Mouse (Mus musculus): ENCODE results near the gene Slc25a16.

The Slc25a16 gene

DNA sequence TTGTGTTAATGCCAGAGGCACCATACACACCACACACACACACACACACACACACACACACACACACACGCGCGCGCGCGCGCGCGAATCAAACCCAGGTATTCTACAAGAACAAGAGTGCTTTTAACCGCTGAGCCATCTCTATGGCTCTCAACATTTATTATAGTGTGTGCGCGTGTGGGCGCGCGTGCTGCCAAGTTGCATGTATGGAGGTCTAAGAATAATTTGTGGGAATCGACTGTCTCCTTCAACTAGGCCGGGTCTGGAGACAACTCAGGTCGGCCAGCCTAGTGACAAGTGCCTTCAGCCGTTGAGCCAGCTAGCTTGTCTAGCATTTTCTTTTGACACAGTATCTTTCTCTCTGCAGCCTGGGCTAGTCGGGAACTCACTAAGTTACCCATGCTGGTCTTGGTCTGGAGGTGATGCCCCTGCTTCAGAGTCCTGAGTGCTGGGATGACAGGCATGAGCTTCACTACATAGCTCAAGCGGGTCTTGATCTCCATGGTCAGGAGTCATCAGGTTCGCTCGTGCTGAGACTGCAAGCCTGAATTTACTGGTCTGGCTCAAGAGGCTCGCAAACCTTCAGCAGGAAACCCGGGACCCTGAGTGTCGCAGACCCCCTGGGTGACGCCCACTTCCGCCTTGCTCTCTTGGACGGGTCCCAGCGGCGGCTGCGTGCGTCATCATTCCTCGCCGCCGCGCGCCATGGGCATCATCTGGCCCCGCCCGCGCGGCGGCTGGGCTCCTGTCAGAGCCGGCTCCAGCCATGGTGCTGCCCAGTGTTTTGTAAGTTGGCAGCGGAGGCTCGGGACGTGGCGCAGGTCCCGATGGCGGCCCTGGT is at the start of gene Slc25a16:
Slc25a16 (plus strand) TSS at position 709 of the 841 bp plus-strand sequence.
- in situ Hi-C loops (cut with MboI; ENCODE audit: low pct_unique_long_range_greater_than_20kb in 1 of 2, low sequenced_read_pairs in 2 of 2, unreplicated experiment in 1 of 2), result no loop called here

DNA sequence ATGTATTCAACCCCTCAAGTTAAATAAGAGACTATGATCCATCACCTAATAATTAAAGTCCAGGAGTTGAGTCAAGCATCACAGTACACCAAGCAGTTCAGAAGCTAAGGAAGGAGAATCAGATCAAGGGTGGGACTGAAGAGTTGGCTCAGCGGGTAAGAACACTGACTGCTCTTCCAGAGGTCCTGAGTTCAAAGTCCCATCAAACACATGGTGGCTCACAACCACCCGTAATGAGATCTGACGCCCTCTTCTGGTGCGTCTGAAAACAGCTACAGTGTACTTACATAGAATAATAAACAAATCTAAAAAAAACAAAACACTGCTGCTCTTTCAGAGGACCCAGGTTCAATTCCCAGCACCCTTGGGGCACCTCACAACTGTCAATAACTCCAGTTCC is 45.6 kb upstream of the Slc25a16 start:
- in situ Hi-C loops (cut with MboI; ENCODE audit: low pct_unique_long_range_greater_than_20kb in 1 of 2, low sequenced_read_pairs in 2 of 2, unreplicated experiment in 1 of 2), result no loop called here

DNA sequence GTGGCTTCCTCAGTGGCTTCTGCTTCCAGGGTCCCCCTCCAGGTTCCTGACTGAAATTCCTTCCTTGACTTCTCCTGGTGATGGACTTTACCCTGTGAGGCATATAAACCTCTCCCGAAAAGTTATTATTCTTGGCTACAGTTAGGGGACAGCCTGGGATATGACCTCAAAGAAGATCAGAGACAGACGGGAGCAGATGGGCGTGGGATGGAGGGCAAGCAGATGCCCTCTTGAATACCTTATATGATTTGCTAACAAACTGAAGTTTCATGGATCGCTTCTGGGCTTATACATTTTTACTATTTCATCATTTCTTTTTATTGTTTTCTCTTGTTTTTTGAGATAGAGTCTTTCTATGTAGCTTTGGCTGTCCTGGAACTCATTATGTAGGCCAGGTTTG is 44.9 kb upstream of the Slc25a16 start:
- in situ Hi-C loops (cut with MboI; ENCODE audit: low pct_unique_long_range_greater_than_20kb in 1 of 2, low sequenced_read_pairs in 2 of 2, unreplicated experiment in 1 of 2), result no loop called here

DNA sequence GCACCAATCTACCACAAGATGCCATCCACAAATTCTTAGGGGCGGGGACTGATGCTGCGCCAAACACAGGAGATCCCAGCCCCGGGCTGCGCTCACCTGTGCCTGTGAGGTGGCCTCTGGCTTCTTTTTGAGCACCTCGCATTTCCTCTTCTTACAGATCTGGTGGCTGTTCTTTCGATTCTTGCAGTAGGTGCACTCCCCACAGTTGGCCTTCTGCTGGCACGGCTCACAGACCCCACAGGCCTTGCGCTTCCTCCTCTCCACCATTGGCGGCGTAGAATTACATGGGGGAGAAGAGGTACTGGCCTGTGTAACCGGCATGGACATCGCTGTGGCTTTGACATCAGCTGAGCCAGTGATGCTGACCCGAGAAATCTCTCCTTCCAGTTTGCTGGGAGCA is 42.4 kb upstream of the Slc25a16 start:
- in situ Hi-C loops (cut with MboI; ENCODE audit: low pct_unique_long_range_greater_than_20kb in 1 of 2, low sequenced_read_pairs in 2 of 2, unreplicated experiment in 1 of 2), result no loop called here

DNA sequence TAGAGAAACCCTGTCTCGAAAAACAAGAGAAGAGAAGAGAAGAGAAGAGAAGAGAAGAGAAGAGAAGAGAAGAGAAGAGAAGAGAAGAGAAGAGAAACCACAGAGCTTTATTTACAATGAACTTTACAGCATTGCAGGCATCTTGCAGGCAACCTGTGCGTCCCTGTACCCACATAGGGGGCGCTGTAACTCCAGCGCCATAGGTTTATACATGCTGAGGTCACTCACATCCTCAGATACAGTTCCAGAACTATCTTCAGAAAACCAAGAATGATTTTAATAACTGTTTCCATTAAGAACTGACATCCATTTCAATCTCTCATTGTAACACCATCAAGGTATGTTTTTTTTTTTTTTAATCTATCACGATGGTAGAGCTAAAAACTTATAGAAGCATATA is 39.2 kb upstream of the Slc25a16 start:
- in situ Hi-C loops (cut with MboI; ENCODE audit: low pct_unique_long_range_greater_than_20kb in 1 of 2, low sequenced_read_pairs in 2 of 2, unreplicated experiment in 1 of 2), result no loop called here

DNA sequence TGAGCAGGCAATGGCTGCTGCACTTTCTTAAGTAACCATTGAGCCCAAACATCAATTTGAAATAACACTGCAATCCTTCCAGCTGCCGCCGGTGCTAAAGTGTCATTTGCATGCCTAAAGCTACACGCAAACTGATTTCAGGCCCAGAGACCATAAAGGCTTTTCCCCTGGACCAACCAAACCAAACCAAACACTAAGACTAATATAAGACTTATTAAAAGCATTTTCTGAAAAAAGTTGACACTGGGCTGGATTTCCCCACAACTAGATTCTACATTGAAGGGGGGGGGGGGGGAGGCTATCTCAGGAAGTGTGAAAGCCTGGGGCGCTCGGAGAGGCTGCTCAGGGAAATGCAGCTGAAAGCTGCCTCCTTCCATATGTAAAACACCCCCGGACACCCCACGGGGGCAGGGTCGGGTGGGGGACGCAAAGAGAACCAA is 36.5 kb upstream of the Slc25a16 start:
- in situ Hi-C loops (cut with MboI; ENCODE audit: low pct_unique_long_range_greater_than_20kb in 1 of 2, low sequenced_read_pairs in 2 of 2, unreplicated experiment in 1 of 2), result no loop called here

DNA sequence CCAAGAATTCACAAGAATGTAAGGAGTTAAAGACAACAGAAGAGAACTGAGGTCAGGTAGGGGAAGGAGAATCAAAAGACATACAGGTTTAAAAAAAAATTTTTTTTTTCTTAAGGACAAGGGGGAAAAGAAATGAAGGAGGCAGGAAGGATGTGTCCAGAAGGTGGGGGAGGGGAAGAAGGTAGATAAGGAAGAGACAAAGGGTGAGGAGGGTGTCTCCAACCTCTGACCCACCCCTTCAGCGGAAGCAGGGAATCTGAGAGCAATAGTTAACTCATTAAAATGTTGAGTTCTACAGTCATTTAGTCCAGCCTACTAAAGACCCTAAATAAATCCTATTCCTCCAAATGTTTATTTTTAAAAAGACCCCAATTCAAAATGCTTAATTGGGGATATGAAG is 35.9 kb upstream of the Slc25a16 start:
- in situ Hi-C loops (cut with MboI; ENCODE audit: low pct_unique_long_range_greater_than_20kb in 1 of 2, low sequenced_read_pairs in 2 of 2, unreplicated experiment in 1 of 2), result no loop called here

DNA sequence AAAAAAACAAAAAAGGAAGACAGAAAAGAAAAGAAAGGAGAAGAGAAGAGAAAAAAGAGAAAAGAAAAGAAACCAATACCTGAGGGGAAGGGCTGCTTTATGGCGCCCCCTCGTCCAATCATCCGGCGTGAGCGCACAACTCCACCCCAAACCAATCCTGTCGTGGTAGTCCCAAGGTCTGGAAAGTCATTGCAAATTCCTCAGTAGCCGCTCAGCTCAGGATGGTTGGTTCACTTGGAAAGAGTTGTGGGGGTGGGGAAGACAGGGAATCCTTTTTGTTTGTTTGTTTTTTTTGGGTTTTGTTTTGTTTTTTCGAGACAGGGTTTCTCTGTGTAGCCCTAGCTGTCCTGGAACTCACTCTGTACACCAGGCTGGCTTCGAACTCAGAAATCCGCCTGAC is 35.0 kb upstream of the Slc25a16 start:
- in situ Hi-C loops (cut with MboI; ENCODE audit: low pct_unique_long_range_greater_than_20kb in 1 of 2, low sequenced_read_pairs in 2 of 2, unreplicated experiment in 1 of 2), result no loop called here

DNA sequence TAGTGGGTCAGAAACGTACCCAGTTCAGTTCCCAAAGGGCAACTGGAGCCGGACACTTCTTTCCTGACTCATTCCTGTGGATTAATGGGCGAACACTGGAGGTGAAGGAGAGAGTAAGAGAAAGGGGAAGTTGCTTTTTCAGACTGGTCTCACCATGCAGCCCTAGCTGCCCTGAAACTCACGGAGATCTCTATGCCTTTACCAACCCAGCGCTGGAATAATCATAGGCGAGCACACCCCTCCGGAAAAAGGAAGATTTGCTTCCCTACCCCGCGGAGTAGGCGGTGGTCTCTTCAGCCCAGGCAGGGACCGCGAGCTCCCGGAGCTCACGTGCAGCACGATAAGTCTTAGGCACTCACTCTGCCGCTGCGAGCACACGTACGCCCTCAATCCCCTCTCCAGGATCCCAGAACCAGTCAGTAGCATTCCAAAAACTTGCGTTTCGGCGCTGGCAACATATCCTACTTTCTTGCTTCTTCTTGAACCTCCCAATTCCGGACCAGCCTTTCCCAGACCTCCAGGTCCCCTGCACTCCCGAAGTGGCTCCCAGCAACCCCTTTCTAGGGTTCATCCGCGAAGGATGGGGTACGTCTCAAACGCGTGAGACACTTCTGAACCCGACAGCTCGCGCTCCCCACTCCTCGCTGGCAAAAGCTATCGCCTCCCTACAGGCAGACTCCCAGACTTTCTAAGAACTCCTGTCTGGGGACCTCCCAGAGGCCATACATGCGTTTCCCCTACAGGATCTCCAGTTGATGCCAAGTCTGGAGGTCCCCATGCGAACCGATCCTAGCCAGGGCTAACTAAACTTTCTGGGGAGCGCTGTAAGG is 34.2 kb upstream of the Slc25a16 start:
- in situ Hi-C loops (cut with MboI; ENCODE audit: low pct_unique_long_range_greater_than_20kb in 1 of 2, low sequenced_read_pairs in 2 of 2, unreplicated experiment in 1 of 2), result no loop called here

DNA sequence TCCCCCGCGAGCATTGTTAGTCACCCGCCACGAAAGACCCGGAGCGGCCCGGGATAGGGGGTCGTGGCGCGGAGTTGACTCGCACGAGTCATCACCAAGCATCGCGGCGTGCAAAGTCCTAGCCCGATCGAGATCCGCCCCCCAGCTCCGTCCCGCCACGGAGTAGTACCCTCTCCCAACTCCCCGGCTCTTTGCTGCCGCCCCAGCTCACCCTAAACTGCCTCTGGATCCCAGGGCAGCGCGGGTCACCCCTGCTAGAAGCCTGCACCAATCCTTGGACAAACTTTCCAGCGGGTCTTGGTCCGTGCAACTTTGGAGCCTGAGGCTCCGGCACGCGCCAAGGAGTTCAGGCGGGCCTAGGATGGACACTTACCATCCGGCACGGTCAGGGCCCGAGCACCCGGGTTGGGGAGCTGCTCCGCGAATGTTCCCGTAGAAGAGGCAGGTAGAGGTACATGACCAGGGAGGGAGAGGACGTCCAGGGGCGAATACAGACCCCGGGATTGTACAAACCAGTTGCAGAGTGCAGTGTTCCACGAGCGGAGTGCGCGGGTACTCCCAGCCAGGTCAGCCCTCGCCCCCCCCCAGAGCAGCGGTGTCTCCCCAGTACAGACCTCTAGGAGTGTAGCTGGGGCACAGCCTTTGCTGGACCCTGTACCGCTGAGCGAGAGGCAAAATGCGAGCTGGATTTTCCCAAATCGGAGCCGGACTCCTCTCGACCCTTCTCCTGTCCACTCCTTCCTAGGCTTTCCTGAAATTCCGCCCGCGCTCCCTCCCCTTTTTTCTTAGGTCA is 33.4 kb upstream of the Slc25a16 start:
- in situ Hi-C loops (cut with MboI; ENCODE audit: low pct_unique_long_range_greater_than_20kb in 1 of 2, low sequenced_read_pairs in 2 of 2, unreplicated experiment in 1 of 2), result no loop called here

DNA sequence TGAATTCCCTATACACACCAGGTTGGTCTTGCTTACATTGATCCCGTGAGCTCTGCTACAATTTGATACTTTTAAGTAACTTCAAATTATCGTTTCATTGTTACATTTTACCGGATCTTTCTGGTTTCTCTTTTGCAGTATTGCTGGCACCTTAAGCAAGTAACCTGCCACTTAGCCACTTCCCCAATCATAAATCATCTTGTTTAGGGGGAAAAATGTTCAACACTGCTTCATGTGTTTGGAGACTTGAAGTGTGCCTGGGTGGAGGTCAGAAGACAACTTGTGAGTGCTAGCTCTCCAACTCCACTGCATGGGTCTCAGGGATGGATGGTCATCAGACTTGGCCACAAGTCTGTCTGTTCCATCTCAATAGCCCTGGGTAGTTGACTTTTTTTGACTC is 29.4 kb upstream of the Slc25a16 start:
- in situ Hi-C loops (cut with MboI; ENCODE audit: low pct_unique_long_range_greater_than_20kb in 1 of 2, low sequenced_read_pairs in 2 of 2, unreplicated experiment in 1 of 2), result no loop called here

DNA sequence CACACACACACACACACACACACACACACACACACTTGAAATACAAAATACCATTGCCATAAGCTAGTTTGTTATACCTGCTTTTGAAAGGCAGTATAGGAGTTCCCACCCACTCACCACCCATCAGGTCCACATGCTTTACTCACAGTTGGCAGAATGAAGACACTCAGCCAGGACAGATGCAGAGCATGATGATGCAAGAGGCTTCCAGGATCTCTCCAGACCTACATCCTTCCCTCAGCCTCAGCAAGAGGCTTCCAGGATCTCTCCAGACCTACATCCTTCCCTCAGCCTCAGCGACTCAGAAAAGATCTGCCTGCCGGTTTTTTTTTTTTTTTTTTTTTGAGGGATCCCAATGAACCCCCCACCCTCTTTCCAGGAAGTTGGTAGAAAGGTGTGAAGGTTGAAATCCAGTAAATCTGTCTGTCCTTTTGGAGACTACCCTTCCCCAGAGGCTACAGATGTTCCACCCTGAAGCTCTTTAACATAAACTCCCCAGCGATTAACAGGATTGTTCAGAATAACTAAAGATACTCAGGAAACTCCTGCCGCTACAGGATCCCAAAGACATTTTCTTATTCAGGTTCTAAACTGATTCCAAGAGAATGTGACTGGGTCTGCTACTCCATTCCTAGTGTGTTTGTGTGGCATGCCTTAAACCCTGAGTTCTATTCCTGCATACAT is 27.7 kb upstream of the Slc25a16 start:
- in situ Hi-C loops (cut with MboI; ENCODE audit: low pct_unique_long_range_greater_than_20kb in 1 of 2, low sequenced_read_pairs in 2 of 2, unreplicated experiment in 1 of 2), result no loop called here

DNA sequence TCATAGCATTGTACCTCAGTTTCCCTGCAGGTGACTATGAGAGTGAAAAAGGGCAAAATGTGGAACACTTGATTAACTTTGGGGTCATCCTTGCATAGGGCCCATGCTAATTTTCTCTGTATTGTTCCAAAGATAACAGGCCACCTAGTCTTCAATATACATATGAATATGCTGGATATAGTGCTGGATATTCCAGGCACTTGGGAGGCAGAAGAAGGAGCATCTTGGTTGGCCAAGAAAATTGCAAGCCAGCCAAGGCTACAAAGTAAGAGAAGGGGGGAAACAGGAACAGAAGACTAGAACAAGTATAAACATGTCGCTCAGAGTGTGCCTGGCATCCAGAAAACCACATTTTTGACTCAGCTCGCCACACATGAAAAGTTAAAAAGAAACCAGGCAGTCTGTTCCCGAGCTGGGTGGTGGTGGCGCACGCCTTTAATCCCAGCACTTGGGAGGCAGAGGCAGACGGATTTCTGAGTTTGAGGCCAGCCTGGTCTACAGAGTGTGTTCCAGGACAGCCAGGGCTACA is 27.0 kb upstream of the Slc25a16 start:
- in situ Hi-C loops (cut with MboI; ENCODE audit: low pct_unique_long_range_greater_than_20kb in 1 of 2, low sequenced_read_pairs in 2 of 2, unreplicated experiment in 1 of 2), result no loop called here

DNA sequence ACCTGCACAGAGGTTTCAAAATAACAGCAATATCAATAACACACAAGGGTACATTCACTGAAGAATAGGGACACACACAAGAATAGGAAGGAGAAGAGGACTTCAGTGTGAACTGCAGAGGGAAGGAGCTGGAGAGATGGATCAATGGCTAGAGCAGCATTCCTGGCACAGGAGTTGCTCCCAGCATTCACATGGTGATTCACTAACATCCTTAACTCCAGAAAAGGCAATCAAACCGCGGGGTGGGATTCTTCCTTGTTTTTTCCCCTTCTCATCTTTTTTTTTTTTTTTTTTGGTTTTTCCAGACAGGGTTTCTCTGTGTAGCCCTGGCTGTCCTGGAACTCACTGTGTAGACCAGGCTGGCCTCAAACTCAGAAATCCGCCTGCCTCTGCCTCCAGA is 26.0 kb upstream of the Slc25a16 start:
- in situ Hi-C loops (cut with MboI; ENCODE audit: low pct_unique_long_range_greater_than_20kb in 1 of 2, low sequenced_read_pairs in 2 of 2, unreplicated experiment in 1 of 2), result no loop called here

DNA sequence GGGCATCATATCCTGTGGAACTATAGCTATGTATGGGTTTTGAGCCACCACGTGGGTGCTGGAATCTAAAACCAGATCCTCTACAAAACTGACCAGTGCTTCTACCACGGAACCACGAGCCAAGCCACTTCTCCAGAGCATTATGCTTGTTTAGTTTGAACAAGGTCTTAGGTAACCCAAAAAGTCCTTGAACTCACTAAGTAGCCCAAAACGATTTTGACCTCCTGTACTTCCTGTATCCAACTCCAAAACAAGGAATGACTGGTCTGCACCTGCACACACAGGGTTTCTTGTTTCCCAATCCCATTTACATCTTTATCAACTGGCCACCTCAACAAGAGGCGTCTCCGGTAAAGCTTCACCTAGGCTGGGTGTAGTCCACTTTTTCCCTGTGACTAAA is 25.0 kb upstream of the Slc25a16 start:
- in situ Hi-C loops (cut with MboI; ENCODE audit: low pct_unique_long_range_greater_than_20kb in 1 of 2, low sequenced_read_pairs in 2 of 2, unreplicated experiment in 1 of 2), result no loop called here

DNA sequence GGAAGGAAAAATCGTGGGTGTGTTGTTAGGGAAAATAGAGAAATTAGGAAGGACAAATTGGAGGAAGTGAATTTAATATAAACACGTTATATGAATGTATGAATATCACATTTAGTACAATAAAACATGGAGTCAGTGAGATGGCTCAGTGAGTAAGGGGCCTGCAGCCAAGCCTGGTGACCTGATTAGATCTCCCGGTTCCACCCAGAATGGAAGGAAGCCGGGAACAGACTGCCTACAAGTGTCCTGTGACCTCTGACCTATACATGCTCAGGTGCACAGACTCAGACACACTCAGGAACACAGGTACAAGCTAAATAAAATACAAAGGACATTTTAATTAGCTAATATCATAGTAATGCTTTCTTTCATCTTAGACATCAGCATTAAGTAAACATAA is 24.4 kb upstream of the Slc25a16 start:
- in situ Hi-C loops (cut with MboI; ENCODE audit: low pct_unique_long_range_greater_than_20kb in 1 of 2, low sequenced_read_pairs in 2 of 2, unreplicated experiment in 1 of 2), result no loop called here

DNA sequence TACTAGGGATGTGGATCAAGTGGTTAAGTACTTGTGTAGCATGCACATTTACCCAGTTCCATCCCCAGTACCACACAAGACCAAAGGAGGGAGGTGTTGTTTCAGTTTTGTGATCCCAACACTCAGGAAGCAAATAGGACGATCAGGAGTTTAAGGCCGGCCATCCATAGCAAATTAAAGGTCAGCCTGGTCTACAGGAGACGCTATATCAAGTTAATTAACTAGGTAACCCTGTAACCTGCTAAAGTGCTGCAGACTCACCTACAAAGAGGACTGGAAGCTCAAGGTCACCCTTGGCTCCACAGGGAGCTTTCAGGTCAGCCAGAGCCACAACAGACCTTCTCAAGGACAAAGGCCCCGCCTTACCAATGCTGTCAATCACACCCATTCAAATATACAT is 23.7 kb upstream of the Slc25a16 start:
- in situ Hi-C loops (cut with MboI; ENCODE audit: low pct_unique_long_range_greater_than_20kb in 1 of 2, low sequenced_read_pairs in 2 of 2, unreplicated experiment in 1 of 2), result no loop called here

DNA sequence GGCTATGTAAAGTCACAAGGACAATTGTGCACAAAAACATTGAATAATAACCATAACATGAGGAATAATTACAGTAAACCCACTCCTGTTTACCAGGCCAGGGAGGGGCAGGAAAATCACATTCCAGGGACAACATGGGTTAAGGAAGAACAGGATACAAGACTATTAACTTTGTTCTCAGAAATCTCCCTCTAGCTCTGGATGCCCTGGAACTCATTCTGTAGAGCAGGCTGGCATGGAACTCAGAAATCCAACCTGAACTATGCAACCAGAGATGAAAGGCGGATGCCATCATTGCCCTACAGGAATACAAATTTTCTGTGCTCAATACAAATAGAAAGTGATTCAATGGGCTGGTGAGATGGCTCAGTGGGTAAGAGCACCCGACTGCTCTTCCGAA is 23.0 kb upstream of the Slc25a16 start:
- in situ Hi-C loops (cut with MboI; ENCODE audit: low pct_unique_long_range_greater_than_20kb in 1 of 2, low sequenced_read_pairs in 2 of 2, unreplicated experiment in 1 of 2), result no loop called here
